Mouse (Mus musculus) intestine, embryonic 14.5 days (tissue): ENCODE results near the gene Tmem201. TPM values are rescaled to one million over a fixed set of nuclear protein-coding genes. Genes with fewer than 3 reads are reported as not detected.
"Not testable (repeated sequence)": the region's sequence is repeated elsewhere in the genome, so short reads cannot be mapped to it uniquely, and the experiment has no call there.

Experiments
- ATAC-seq: fragments of 200-750 bp; cut with Nextera tagmentation; replicated peaks from 2 replicates; pipeline ENCODE4 v1.8.0; 2017; ENCODE audit warnings: low read depth, moderate number of reproducible peaks, moderate TSS enrichment, moderate library complexity; ENCODE audit not compliant: low FRiP score, low TSS enrichment
- DNase-seq: peaks from one replicate; pipeline ENCODE4 v3.0.0-alpha.2; 2018; ENCODE audit warnings: low spot score
- H3K27ac ChIP-seq: fragments of 300-500 bp; sonication (generic); 2 replicates; pipeline ENCODE4 v1.5.1; 2014; ENCODE audit warnings: low read depth, mild to moderate bottlenecking, control low read depth
- H3K27me3 ChIP-seq: fragments of 300-500 bp; sonication (generic); replicated peaks from 2 replicates; pipeline ENCODE4 v1.6.1; 2014; ENCODE audit warnings: low read length, control low read depth; ENCODE audit not compliant: control insufficient read depth, insufficient read depth
- H3K36me3 ChIP-seq: fragments of 300-500 bp; sonication (generic); 2 replicates; pipeline ENCODE4 v1.6.1; 2014; ENCODE audit warnings: low read length, control low read depth; ENCODE audit not compliant: control insufficient read depth, insufficient read depth
- H3K4me1 ChIP-seq: fragments of 300-500 bp; sonication (generic); replicated peaks from 2 replicates; pipeline ENCODE4 v1.6.1; 2014; ENCODE audit warnings: low read length, control low read depth, mixed read lengths; ENCODE audit not compliant: control insufficient read depth, insufficient read depth
- H3K4me2 ChIP-seq: fragments of 300-500 bp; sonication (generic); 2 replicates; pipeline ENCODE4 v1.6.1; 2014; ENCODE audit warnings: low read length
- H3K4me3 ChIP-seq: fragments of 300-500 bp; sonication (generic); 2 replicates; pipeline ENCODE4 v1.5.1; 2014; ENCODE audit warnings: low read depth, low read length, control low read depth, mixed read lengths
- H3K9ac ChIP-seq: fragments of 300-500 bp; sonication (generic); 2 replicates; pipeline ENCODE4 v1.6.1; 2014; ENCODE audit warnings: mild to moderate bottlenecking, low read length
- H3K9me3 ChIP-seq: fragments of 300-500 bp; sonication (generic); 2 replicates; pipeline ENCODE4 v1.6.1; 2016; ENCODE audit warnings: low read length, control low read depth; ENCODE audit not compliant: control insufficient read depth
- WGBS: fragments of 180-500 bp; shearing (Covaris S2); extraction: QIAGEN DNeasy Blood & Tissue Kit; methylation state at CpG from one replicate; pipeline ENCODE4 v1.1.7; 2014; 5-methylcytosine and 5-hydroxymethylcytosine counted together
- polyA plus RNA-seq: library from polyadenylated mRNA; unstranded; fragments of >200 nt; fragmentation: Nextera tagmentation; extraction: Ambion mirVana; gene quantifications from 2 replicates; pipeline ENCODE4 v1.2.1, GENCODE M21; 2014

Gene Tmem201
- polyA plus RNA-seq, 1 experiment from 2014 or later: 22.2 TPM

GRCm38 (mm10) chr4:149752836-149753235, 15.0 kb upstream of the Tmem201 start:
- Histone ChIP-seq H3K9ac (no peak overlapping the region), H3K27ac (no peak overlapping the region), H3K4me2 (no peak overlapping the region), H3K4me3 (no peak overlapping the region), H3K27me3 (no peaks in the 10 kb centered on the region), H3K9me3 (no peaks in the 10 kb centered on the region), H3K4me1 (no peaks in the 10 kb centered on the region), H3K36me3 (peaks cover 15% of the 10 kb centered on the region)
- ATAC-seq (no peak), DNase-seq (no peak)
- WGBS: 73% methylated on average over 3 of the region's 3 CpGs

DNA sequence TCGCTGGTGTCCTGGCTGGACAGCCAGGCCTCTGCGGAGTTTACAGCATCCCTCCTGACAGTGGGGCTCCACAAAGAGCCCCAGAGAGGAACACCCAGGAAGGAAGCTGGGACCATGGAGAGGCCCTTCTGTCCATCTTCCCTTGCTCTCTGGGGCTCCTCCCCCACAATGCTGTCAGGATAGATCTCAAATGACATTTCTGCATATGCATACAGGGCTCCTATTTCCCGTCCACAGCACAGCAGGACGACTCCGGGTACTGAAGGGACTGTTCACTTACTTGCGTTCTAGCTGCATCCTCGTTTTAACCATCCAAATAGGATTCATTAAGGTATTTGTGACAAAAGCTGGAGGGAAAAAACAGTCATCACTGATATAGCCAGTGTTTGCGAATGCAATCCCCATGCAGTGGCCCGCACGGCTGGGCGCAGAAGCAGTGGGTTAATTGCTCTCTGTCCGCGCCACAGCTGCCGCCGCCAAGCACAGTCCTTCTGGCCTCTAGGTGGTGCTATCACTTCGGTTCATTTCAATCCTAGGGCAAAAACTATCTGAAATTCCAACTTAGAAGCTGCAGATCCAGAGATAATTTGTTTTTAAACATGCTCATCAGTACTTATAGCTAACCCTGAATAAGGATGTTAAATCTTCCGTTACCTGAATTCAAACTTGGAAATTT, 14.4 kb upstream of the Tmem201 start:
- DNase-seq: peak; percentile 80
- 0 out of 2 replicates have a peak, but pooled peaks have one; percentile 68 for ATAC-seq
- Histone ChIP-seq H3K4me3 (no peak overlapping the region), H3K27me3 (no peaks in the 10 kb centered on the region), H3K36me3 (peaks cover 15% of the 10 kb centered on the region), H3K4me2 (no peak overlapping the region), H3K9me3 (no peaks in the 10 kb centered on the region), H3K4me1 (no peaks in the 10 kb centered on the region), H3K27ac (no peak overlapping the region), H3K9ac (no peak overlapping the region)
- WGBS: 29% methylated on average over 17 of the region's 17 CpGs

- 41% methylated on average over 5 of the region's 5 CpGs for WGBS
- Histone ChIP-seq H3K9ac (no peak overlapping the region), H3K27ac (no peak overlapping the region), H3K4me3 (no peak overlapping the region), H3K9me3 (no peaks in the 10 kb centered on the region), H3K4me1 (no peaks in the 10 kb centered on the region), H3K27me3 (no peaks in the 10 kb centered on the region), H3K36me3 (peaks cover 10% of the 10 kb centered on the region), H3K4me2 (no peak overlapping the region)
- no peak for ATAC-seq
- DNase-seq: no peak
Observed at GRCm38 (mm10) chr4:149750671-149751070, 12.8 kb upstream of the Tmem201 start.

DNA sequence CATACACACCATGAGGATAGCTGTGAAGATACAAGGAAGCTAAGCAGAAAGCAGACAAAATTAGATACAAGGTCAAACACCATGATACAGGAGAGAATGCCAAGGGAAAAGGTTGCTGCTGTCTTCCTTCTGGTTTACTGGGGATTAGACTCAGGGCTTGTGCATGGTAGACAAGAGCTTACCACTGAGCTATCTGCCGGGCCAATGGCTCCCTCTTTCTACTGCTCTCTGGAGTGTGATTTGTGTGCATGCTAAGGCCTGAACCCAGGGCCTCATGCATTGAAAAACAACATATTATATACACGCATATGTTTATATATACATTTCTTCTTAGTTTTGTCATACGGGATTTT, 11.8 kb upstream of the Tmem201 start:
- not testable (repeated sequence) for H3K4me2 ChIP-seq, H3K4me3 ChIP-seq, H3K27ac ChIP-seq, H3K4me1 ChIP-seq, ATAC-seq, H3K36me3 ChIP-seq, H3K9ac ChIP-seq, H3K27me3 ChIP-seq, H3K9me3 ChIP-seq, DNase-seq
- WGBS: 81% methylated on average over 3 of the region's 3 CpGs

- Histone ChIP-seq H3K27me3 (no peaks in the 10 kb centered on the region), H3K27ac (no peak overlapping the region), H3K4me3 (no peak overlapping the region), H3K4me1 (no peaks in the 10 kb centered on the region), H3K36me3 (peaks cover 11% of the 10 kb centered on the region), H3K4me2 (no peak overlapping the region), H3K9me3 (no peaks in the 10 kb centered on the region), H3K9ac (no peak overlapping the region)
- WGBS: 85% methylated on average over 18 of the region's 18 CpGs
- ATAC-seq: no peak
- no peak for DNase-seq
Observed at GRCm38 (mm10) chr4:149749003-149749662, 11.3 kb upstream of the Tmem201 start.

- WGBS: 88% methylated on average over 7 of the region's 7 CpGs
Observed at GRCm38 (mm10) chr4:149744119-149744518, 6.3 kb upstream of the Tmem201 start.

GRCm38 (mm10) chr4:149742011-149742530, 4.2 kb upstream of the Tmem201 start:
- no peaks in the 10 kb centered on the region for H3K27me3 ChIP-seq
- no peak overlapping the region for H3K4me2 ChIP-seq
- H3K9me3 ChIP-seq: no peaks in the 10 kb centered on the region
- DNase-seq (no peak), ATAC-seq (no peak)
- WGBS: 94% methylated on average over 14 of the region's 14 CpGs
- no peak overlapping the region for H3K27ac ChIP-seq
- no peak overlapping the region for H3K9ac ChIP-seq
- H3K4me3 ChIP-seq: no peak overlapping the region
- H3K4me1 ChIP-seq: peaks cover 2% of the 10 kb centered on the region
- peaks cover 13% of the 10 kb centered on the region for H3K36me3 ChIP-seq

More at GRCm38 (mm10) chr4:149744119-149744518, 6.3 kb upstream of the Tmem201 start:
- ATAC-seq (no peak), DNase-seq (no peak)
- Histone ChIP-seq H3K4me1 (no peaks in the 10 kb centered on the region), H3K36me3 (peaks cover 13% of the 10 kb centered on the region), H3K9ac (no peak overlapping the region), H3K9me3 (no peaks in the 10 kb centered on the region), H3K27me3 (no peaks in the 10 kb centered on the region), H3K4me3 (no peak overlapping the region), H3K27ac (no peak overlapping the region), H3K4me2 (no peak overlapping the region)

DNA sequence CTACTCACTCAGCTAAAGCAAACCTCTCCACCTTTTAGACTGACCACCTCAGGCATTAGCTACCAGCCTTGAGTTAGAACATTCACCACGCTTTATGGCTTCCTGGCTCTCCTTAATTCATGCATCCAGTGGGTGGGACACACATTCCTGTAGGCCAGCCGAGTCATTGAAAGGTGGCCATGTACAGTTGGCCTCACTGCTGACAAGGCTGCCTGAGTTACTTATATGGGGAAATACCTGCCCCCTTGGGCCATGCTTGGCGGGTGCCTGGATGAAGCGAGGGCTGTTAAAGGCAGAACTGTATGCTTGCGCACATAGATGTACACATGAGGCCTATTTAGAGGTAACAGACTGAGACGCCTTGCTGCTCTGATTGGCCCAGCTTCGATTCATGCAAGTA, 2.5 kb upstream of the Tmem201 start:
- Histone ChIP-seq H3K27me3 (no peaks in the 10 kb centered on the region), H3K9ac (no peak overlapping the region), H3K4me2 (no peak overlapping the region), H3K27ac (no peak overlapping the region), H3K4me3 (no peak overlapping the region), H3K9me3 (no peaks in the 10 kb centered on the region), H3K36me3 (peaks cover 13% of the 10 kb centered on the region), H3K4me1 (peaks cover 14% of the 10 kb centered on the region)
- ATAC-seq (no peak), DNase-seq (no peak)
- WGBS: 84% methylated on average over 7 of the region's 7 CpGs

GRCm38 (mm10) chr4:149739478-149739877, 1.6 kb upstream of the Tmem201 start:
- DNase-seq (no peak), ATAC-seq (no peak)
- Histone ChIP-seq H3K4me2 (no peak overlapping the region), H3K4me3 (no peak overlapping the region), H3K9me3 (no peaks in the 10 kb centered on the region), H3K9ac (no peak overlapping the region), H3K27ac (no peak overlapping the region), H3K4me1 (peaks cover 17% of the 10 kb centered on the region), H3K36me3 (peaks cover 9% of the 10 kb centered on the region), H3K27me3 (no peaks in the 10 kb centered on the region)
- 75% methylated on average over 5 of the region's 5 CpGs for WGBS
